Mouse (Mus musculus): ENCODE measurements around the gene Bcat2. TPM values are rescaled to one million over a fixed set of nuclear protein-coding genes. Genes with fewer than 3 reads are reported as not detected.
A peak's percentile ranks its signal among the peaks of the same experiment; 100 is the strongest.

Bcat2 gene
- polyA plus RNA-seq, 1 experiment from 2014 or later = 29.2 TPM

- H3K4me3 ChIP-seq = no peak within 1 kb of the TSS
- no peak within 1 kb of the TSS for H3K4me2 ChIP-seq (replicated peaks)
- H3K27me3 ChIP-seq (replicated peaks) = peaks cover 30% of the 10 kb centered on the region
- H3K4me1 ChIP-seq = no peaks in the 10 kb centered on the region
- WGBS = 36% methylated on average over 9 of the region's 9 CpGs
- ATAC-seq (ENCODE audit: low FRiP score, low read depth) = no peak
- no peaks in the 10 kb centered on the region for H3K36me3 ChIP-seq
- no peaks in the 10 kb centered on the region for H3K9me3 ChIP-seq
- H3K9ac ChIP-seq = no peak within 1 kb of the TSS
- no peak within 1 kb of the TSS for H3K27ac ChIP-seq
These were observed 51.5 kb downstream of the Bcat2 start, which contains the start of gene Izumo1 for GRCm38 (mm10) chr7:45621443-45621842. Izumo1 (plus strand) TSS chr7:45621811.

- H3K9ac ChIP-seq = no peak overlapping the region
- H3K27me3 ChIP-seq (replicated peaks) = peaks cover 29% of the 10 kb centered on the region
- no peaks in the 10 kb centered on the region for H3K9me3 ChIP-seq
- 91% methylated on average over 11 of the region's 11 CpGs for WGBS
- H3K4me2 ChIP-seq (replicated peaks) = no peak overlapping the region
- H3K27ac ChIP-seq = no peak overlapping the region
- no peak for ATAC-seq (ENCODE audit: low FRiP score, low read depth)
- peaks cover 5% of the 10 kb centered on the region for H3K4me1 ChIP-seq
- no peak overlapping the region for H3K4me3 ChIP-seq
- no peaks in the 10 kb centered on the region for H3K36me3 ChIP-seq
These were observed 53.6 kb downstream of the Bcat2 start for GRCm38 (mm10) chr7:45623507-45623906.

- peaks cover 5% of the 10 kb centered on the region for H3K4me1 ChIP-seq
- H3K27ac ChIP-seq = no peak overlapping the region
- H3K9ac ChIP-seq = no peak overlapping the region
- H3K9me3 ChIP-seq = no peaks in the 10 kb centered on the region
- WGBS = 75% methylated on average over 3 of the region's 3 CpGs
- peaks cover 21% of the 10 kb centered on the region for H3K27me3 ChIP-seq (replicated peaks)
- no peak for ATAC-seq (ENCODE audit: low FRiP score, low read depth)
- no peak overlapping the region for H3K4me3 ChIP-seq
- no peak overlapping the region for H3K4me2 ChIP-seq (replicated peaks)
- H3K36me3 ChIP-seq = no peaks in the 10 kb centered on the region
These were observed 54.8 kb downstream of the Bcat2 start for GRCm38 (mm10) chr7:45624718-45625117.

- no peak overlapping the region for H3K9ac ChIP-seq
- H3K4me3 ChIP-seq = no peak overlapping the region
- ATAC-seq (ENCODE audit: low FRiP score, low read depth) = no peak
- no peak overlapping the region for H3K4me2 ChIP-seq (replicated peaks)
- peaks cover 18% of the 10 kb centered on the region for H3K27me3 ChIP-seq (replicated peaks)
- no peaks in the 10 kb centered on the region for H3K9me3 ChIP-seq
- H3K27ac ChIP-seq = no peak overlapping the region
- peaks cover 5% of the 10 kb centered on the region for H3K4me1 ChIP-seq
- 87% methylated on average over 8 of the region's 8 CpGs for WGBS
- H3K36me3 ChIP-seq = no peaks in the 10 kb centered on the region
These were observed 55.5 kb downstream of the Bcat2 start for GRCm38 (mm10) chr7:45625481-45625880.

GRCm38 (mm10) chr7:45626571-45627076, 56.7 kb downstream of the Bcat2 start:
- no peak for ATAC-seq (ENCODE audit: low FRiP score, low read depth)
- H3K27me3 ChIP-seq (replicated peaks) = peaks cover 18% of the 10 kb centered on the region
- no peaks in the 10 kb centered on the region for H3K9me3 ChIP-seq

GRCm38 (mm10) chr7:45627261-45627660, 57.3 kb downstream of the Bcat2 start, which contains the start of gene Rasip1:
Rasip1 (plus strand) TSS chr7:45627488.
- H3K4me2 ChIP-seq (replicated peaks) = peak within 1 kb of the TSS; percentile 97
- peaks cover 20% of the 10 kb centered on the region for H3K27me3 ChIP-seq (replicated peaks)
- WGBS = 84% methylated on average over 9 of the region's 9 CpGs

More at GRCm38 (mm10) chr7:45626571-45627076, 56.7 kb downstream of the Bcat2 start:
- peaks cover 5% of the 10 kb centered on the region for H3K4me1 ChIP-seq
- H3K9ac ChIP-seq = no peak overlapping the region
- 90% methylated on average over 7 of the region's 7 CpGs for WGBS
- no peak overlapping the region for H3K4me3 ChIP-seq
- no peak overlapping the region for H3K4me2 ChIP-seq (replicated peaks)
- H3K36me3 ChIP-seq = no peaks in the 10 kb centered on the region
- H3K27ac ChIP-seq = no peak overlapping the region

GRCm38 (mm10) chr7:45628364-45629294, 58.7 kb downstream of the Bcat2 start:
- Histone ChIP-seq H3K4me1 (peaks cover 15% of the 10 kb centered on the region), H3K27ac (peak overlapping the region; percentile 75), H3K27me3 (replicated peaks) (peaks cover 27% of the 10 kb centered on the region), H3K9ac (peak overlapping the region; percentile 83), H3K4me2 (replicated peaks) (peak overlapping the region; percentile 97), H3K36me3 (no peaks in the 10 kb centered on the region), H3K4me3 (peak overlapping the region; percentile 55), H3K9me3 (no peaks in the 10 kb centered on the region)
- peak; percentile 77 for ATAC-seq (ENCODE audit: low FRiP score, low read depth)
- WGBS = under 1% methylated on average over 105 of the region's 105 CpGs

More at GRCm38 (mm10) chr7:45627261-45627660, 57.3 kb downstream of the Bcat2 start, which contains the start of gene Rasip1:
- Histone ChIP-seq H3K4me1 (peaks cover 9% of the 10 kb centered on the region), H3K4me3 (peak within 1 kb of the TSS; percentile 55), H3K9me3 (no peaks in the 10 kb centered on the region), H3K27ac (peak within 1 kb of the TSS; percentile 75), H3K9ac (peak within 1 kb of the TSS; percentile 83), H3K36me3 (no peaks in the 10 kb centered on the region)
- no peak for ATAC-seq (ENCODE audit: low FRiP score, low read depth)

- 75% methylated on average over 23 of the region's 23 CpGs for WGBS
- ATAC-seq (ENCODE audit: low FRiP score, low read depth) = no peak
- H3K27me3 ChIP-seq (replicated peaks) = peaks cover 27% of the 10 kb centered on the region
These were observed 60.3 kb downstream of the Bcat2 start for GRCm38 (mm10) chr7:45630064-45630907.

GRCm38 (mm10) chr7:45632499-45632898, 62.5 kb downstream of the Bcat2 start:
- Histone ChIP-seq H3K27ac (no peak overlapping the region), H3K27me3 (replicated peaks) (peaks cover 16% of the 10 kb centered on the region), H3K9ac (peak overlapping the region; percentile 48), H3K9me3 (no peaks in the 10 kb centered on the region), H3K36me3 (peaks cover 5% of the 10 kb centered on the region; the same call in 1 of the 2 replicates), H3K4me1 (peaks cover 15% of the 10 kb centered on the region), H3K4me3 (peak overlapping the region; percentile 15; the same call in 1 of the 2 replicates), H3K4me2 (replicated peaks) (peak overlapping the region; percentile 54)
- 21% methylated on average over 35 of the region's 35 CpGs for WGBS
- no peak for ATAC-seq (ENCODE audit: low FRiP score, low read depth)

More at GRCm38 (mm10) chr7:45630064-45630907, 60.3 kb downstream of the Bcat2 start:
- 0 out of 2 replicates have a peak overlapping the region, but pooled peaks have one; percentile 20 for H3K4me2 ChIP-seq (replicated peaks)
- no peaks in the 10 kb centered on the region for H3K36me3 ChIP-seq
- H3K27ac ChIP-seq = no peak overlapping the region
- H3K4me3 ChIP-seq = no peak overlapping the region
- H3K4me1 ChIP-seq = peaks cover 15% of the 10 kb centered on the region
- H3K9ac ChIP-seq = no peak overlapping the region
- H3K9me3 ChIP-seq = no peaks in the 10 kb centered on the region

GRCm38 (mm10) chr7:45634946-45635681, 65.2 kb downstream of the Bcat2 start:
- Histone ChIP-seq H3K4me1 (peaks cover 14% of the 10 kb centered on the region), H3K36me3 (peaks cover 5% of the 10 kb centered on the region; the same call in 1 of the 2 replicates), H3K27me3 (replicated peaks) (0 out of 2 replicates have a peak, but pooled peaks cover 9% of the 10 kb centered on the region), H3K9ac (no peak overlapping the region), H3K27ac (no peak overlapping the region), H3K9me3 (no peaks in the 10 kb centered on the region), H3K4me2 (replicated peaks) (no peak overlapping the region), H3K4me3 (no peak overlapping the region)
- WGBS = 92% methylated on average over 11 of the region's 11 CpGs
- no peak for ATAC-seq (ENCODE audit: low FRiP score, low read depth)

Measured in neural tube, embryonic 12.5 days (tissue).